Mouse (Mus musculus): ENCODE data around the gene Gpx3. TPM values are rescaled to one million over a fixed set of nuclear protein-coding genes. Genes with fewer than 3 reads are reported as not detected.
"Not testable (repeated sequence)": the region's sequence is repeated elsewhere in the genome, so short reads cannot be mapped to it uniquely, and the experiment has no call there.

The Gpx3 gene
- 1 to 10 TPM; 3.4 to 4.6 TPM for total RNA-seq (2021)

DNA sequence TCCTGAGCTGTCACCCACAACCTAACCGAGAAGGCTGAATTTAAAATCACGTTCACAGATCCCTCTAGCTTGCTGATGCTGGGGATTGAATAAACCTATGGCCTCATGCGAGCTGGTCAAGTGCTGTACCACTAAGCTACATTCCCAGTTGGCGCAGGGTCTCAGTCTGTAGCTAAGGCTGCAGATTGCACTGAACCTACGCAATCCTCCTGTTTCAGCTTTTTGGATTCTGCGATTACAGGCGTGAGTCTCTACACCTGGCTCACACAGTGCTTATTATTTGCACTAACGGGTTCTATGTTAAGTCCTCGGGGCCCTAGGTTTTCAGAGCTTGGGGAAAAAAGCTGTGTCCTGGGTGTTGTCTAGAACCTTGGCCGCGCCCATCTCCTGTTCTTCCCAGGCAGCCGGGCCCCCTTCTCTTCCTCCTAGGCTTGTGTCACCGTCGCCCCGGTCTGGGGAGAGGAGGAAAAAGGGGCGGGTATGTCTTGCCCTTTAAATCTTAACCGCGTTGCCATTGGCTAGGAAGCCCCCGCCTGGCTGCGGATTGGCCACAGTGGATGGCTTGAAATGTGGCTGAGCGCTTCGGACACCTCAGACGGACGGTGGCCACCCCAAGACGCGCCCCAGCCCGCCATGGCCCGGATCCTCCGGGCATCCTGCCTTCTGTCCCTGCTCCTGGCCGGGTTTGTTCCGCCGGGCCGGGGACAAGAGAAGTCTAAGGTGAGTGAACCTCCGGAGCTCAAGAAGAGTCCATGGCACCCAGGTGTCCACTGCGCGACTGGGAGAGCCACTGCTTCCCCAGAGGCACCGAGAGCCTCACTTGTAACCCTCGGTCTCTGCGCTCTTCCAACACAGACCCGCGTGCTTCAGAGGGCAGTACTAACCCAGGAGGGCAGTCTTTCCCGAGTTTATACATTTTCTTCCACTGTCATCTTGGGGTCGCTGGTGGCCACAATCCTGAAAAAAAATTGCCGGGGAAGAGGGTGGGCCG is at the start of gene Gpx3:
Gpx3 (plus strand) TSS at position 121 of the 991 bp plus-strand sequence.
- DNase-seq: peak; percentile 33 to 45

- not testable (repeated sequence) for DNase-seq
Measured at GRCm38 (mm10) chr11:54858880-54859279, 43.4 kb upstream of the Gpx3 start.

- no peak for DNase-seq
Measured at GRCm38 (mm10) chr11:54859322-54860165, 42.7 kb upstream of the Gpx3 start.

DNA sequence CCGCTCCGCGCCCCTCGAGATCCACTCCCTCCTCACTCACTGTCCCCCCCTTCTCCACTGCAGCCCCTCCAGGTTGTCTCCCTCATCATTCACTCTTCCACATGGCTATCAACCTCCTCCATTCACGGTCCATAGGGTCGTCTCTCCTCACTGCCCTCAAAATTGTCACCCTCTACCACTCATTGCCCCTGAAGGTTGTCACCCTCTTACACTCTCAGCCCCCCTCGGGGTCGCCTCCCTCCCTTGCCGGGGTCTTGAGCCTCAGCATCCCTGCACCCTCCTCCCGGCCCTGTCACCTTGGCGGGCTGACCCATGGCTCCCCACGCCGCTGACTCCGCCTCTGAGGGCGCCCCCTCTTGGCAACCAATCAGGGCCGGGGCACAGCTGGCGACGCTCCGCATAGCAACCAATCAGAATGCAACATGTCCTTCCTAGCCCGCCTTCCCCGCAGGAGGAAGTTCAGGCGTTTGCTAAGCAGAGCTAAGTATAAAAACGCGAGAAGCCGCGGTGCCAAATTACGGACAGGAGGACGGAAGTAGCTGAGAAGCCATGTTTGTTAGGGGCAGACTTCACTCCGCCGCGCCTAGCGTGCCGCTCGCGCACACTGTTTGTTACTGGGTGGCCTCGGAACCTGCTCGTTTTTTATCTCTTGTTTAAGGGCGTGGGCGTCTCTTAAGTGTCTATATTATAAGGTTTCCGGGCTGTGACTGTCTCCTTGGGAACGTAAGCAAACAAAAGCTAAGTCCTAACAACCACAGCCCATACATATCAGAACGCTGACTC is 41.8 kb upstream of the Gpx3 start, which contains the start of gene Lyrm7:
Lyrm7 (minus strand) TSS at position 661 of the 783 bp plus-strand sequence.
- DNase-seq: peak; percentile 95 to 97

GRCm38 (mm10) chr11:54861471-54862420 is 40.5 kb upstream of the Gpx3 start:
- DNase-seq: no peak

DNA sequence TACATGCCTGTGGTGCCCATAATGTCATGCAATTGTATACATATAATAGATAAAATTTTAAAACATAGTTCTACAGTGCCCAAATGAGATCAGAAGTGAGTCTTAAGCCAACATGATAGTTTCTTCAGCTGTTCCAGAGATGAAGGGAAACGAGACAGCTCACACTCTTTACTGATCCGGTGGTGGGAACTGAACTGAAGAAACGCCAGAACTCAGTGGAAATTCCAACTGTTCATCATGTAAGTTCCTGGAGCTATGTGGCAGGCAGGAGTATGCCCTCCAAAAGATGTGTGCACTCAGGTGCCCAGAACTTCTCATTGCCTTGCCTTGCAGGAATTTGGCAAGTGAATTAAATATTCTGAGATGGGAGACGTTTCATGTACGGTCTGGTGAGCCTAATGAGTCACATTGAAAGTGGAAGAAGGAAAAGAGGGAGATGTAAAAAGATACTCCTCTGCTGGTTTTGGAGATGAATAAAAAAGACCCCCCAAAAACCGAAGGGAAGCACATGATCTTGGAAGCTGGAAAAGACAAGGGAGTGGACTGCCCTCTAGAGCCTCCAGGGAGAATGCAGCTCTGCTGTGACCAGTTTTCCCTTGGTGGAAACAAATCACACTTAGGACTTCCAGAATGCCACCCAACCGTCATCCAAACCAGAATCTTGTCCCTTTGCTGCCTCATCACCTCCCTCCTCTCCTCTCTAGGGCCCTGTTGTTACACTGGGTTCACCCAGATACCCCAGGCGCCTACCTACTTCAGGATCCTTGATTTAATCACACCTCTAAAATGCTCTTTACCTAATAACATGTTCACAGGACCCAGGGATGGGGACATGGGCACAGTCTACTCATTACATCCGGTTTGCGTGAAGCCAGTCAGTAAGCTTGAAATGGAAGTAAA is 39.4 kb upstream of the Gpx3 start:
- peak; percentile 47 to 52 for DNase-seq

- DNase-seq: no peak
Measured at GRCm38 (mm10) chr11:54865330-54866085, 36.7 kb upstream of the Gpx3 start.

GRCm38 (mm10) chr11:54866119-54867048 is 35.9 kb upstream of the Gpx3 start, which contains the start of gene Hint1:
Gene Hint1 (plus strand): TSS chr11:54866383.
- DNase-seq: peak; percentile 93

GRCm38 (mm10) chr11:54867049-54867385 is 35.2 kb upstream of the Gpx3 start:
- DNase-seq: no peak

DNA sequence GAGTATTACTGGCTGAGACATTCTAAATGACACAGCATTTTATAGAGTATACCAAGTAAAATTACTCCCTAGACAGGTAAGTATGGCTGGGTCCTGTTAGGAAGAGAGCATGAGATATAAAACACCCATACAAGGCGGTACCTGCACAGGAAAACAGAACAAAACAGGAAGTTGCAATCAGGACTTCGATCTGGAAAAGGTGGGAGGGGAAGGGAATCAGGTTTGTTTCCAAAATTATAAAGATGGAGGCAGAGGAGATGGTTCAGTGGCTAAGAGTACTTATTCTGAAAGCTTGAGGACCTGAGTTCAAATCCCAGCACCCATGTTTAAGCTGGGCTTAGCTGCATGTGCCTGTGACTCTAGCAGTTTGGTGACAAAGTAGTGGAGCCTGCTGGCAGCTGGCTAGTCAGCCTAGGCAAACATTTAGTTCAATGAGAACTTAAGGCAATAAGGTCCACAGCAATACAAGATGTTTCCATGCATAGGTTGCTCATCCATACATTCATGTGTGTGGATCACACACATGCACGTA is 34.3 kb upstream of the Gpx3 start:
- DNase-seq: no peak

GRCm38 (mm10) chr11:54868445-54868844 is 33.8 kb upstream of the Gpx3 start:
- no peak for DNase-seq

DNA sequence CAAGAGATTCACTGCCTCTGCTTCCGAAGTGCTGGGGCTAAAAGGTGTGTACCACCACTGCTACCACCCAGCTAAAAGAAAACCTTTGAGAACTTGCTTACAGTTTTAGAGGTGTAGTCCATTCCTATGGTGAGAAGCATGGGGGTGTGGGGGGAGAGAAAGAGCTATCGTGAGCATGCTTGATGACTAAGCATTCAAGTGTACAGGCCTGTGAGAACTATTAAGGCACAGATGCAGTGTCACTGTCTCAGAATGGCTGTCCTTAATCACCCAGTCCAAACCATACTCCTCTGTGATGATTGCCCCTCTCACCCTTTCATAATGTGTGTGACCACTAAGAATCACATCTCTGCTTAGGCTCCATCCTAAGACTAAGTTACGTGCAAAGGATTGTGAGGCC is 32.9 kb upstream of the Gpx3 start:
- DNase-seq: no peak

DNA sequence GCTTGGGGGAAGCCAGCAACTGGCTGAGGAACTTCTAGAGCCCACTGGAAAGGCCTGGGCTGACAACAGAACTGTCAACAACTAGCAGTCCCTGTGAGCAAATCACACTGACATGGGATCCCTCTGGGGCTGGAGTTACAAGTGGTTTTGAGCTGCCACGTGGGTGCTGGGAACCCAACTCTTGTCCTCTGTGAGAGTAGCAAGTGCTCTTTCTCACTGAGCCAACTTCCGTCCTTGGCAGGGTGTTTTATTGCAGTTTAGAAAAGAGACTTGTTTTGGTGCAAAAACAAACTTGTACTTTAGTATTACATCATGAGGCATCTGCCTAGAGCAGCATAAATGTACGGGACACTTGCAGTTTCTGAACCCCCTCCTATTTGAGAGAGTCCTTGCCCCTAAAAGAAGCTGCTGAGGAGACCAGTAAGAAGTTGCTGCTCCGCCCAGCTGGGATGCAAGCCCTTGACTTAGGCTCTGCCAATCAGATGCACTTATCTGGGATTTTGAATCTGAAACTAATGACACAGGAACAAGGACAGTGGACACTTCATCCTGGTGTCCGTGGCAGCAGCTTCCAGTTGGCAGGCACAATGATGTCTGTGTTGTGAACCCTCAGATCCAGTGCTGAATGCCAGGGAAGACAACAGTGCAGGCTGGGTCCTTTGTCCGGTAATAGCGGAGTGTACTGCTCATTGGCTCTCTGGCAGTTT is 30.3 kb upstream of the Gpx3 start:
- no peak for DNase-seq

DNA sequence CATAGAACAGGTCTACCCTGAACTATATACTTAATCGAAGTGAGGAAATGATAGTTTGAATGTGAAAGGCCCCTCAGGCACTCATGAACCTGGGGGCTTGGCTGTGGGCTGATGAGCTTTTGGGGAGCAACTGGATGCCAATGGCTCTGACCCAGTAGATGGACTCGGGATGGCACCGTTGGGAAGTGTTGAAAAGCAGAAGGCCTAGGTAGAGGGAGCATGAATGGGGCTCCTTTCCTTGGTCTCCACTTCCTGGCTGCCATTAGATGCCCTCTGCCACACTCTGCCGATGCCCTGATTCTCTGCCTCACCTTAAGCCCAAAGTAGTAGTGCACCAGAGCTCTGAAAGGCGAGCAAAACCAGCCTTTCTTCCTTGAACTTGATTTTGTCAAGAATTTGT is 26.2 kb upstream of the Gpx3 start:
- no peak for DNase-seq

DNA sequence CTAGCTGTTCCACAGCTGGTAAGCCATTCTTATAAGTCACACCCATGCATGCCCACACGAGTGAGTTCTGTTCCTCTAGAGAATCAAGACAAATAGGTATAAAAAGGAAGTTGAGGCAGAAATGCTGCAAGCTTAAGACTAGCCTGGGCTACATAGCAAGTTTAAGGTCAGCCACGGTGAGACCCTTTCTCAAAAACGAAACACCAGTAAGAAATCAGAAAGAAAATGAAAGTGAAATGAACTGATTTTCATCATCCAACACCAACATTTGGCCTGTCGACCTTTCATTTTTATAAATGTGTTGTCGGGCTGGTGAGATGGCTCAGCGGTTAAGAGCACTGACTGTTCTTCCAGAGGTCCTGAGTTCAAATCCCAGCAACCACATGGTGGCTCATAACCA is 23.4 kb upstream of the Gpx3 start:
- DNase-seq: no peak

DNA sequence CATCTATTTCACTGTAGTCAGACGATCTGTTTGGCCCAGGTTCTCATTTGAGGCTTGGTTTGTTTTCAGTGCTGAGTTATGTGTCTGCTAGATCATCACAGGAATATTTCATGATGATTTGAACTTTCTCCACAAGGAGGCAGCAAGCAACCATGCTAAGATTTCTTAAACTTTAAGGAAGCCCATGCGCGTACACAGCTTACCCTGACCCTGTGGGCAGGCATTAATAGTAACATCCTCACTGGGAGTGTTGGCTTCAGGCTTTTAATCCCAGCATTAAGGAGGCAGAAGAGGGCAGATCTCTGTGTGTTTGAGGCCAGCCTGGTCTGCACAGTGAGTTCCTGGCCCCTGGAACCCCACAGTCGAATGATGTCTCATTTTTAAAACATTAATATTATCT is 22.8 kb upstream of the Gpx3 start:
- no peak for DNase-seq

- no peak for DNase-seq
Measured at GRCm38 (mm10) chr11:54879922-54880321, 22.3 kb upstream of the Gpx3 start.
